Mouse (Mus musculus) urinary bladder, postnatal 36 days (tissue): ENCODE measurements around the gene Bicra.

Experiments used
- DNase-seq, 2 experiments: peaks; one replicate each; pipeline ENCODE4 v3.0.0; 2022; ENCODE audit warnings: low spot score in 2 of 2, mixed read lengths in 1 of 2

Gene Bicra

GRCm38 (mm10) chr7:16048164-16048564 lies 443 bp upstream of the Bicra start:
- peak; percentile 96 to 97 for DNase-seq

GRCm38 (mm10) chr7:16046481-16047337 lies 1.0 kb downstream of the Bicra start:
- peak; percentile 41 to 73 for DNase-seq

GRCm38 (mm10) chr7:16046101-16046480 lies 1.6 kb downstream of the Bicra start:
- DNase-seq = peak; percentile 35 to 60

GRCm38 (mm10) chr7:16045538-16045937 lies 2.2 kb downstream of the Bicra start:
- no peak for DNase-seq

- DNase-seq = no peak
These were observed 3.2 kb downstream of the Bicra start for GRCm38 (mm10) chr7:16044531-16044930.

GRCm38 (mm10) chr7:16043861-16044435 lies 3.8 kb downstream of the Bicra start:
- no peak for DNase-seq

GRCm38 (mm10) chr7:16042850-16043775 lies 4.6 kb downstream of the Bicra start:
- no peak for DNase-seq

GRCm38 (mm10) chr7:16041208-16041607 lies 6.5 kb downstream of the Bicra start:
- no peak for DNase-seq

GRCm38 (mm10) chr7:16039363-16039762 lies 8.4 kb downstream of the Bicra start:
- DNase-seq = no peak

GRCm38 (mm10) chr7:16036972-16037371 lies 10.7 kb downstream of the Bicra start:
- no peak for DNase-seq

GRCm38 (mm10) chr7:16033580-16034461 lies 13.9 kb downstream of the Bicra start:
- no peak for DNase-seq

- DNase-seq = no peak
These were observed 14.7 kb downstream of the Bicra start for GRCm38 (mm10) chr7:16033059-16033458.

GRCm38 (mm10) chr7:16031072-16031471 lies 16.6 kb downstream of the Bicra start:
- DNase-seq = no peak

GRCm38 (mm10) chr7:16028102-16028927 lies 19.4 kb downstream of the Bicra start:
- peak in 1 of 2 experiments; percentile 53 for DNase-seq

- no peak for DNase-seq
These were observed 23.0 kb downstream of the Bicra start for GRCm38 (mm10) chr7:16024603-16025222.

- no peak for DNase-seq
These were observed 28.2 kb downstream of the Bicra start for GRCm38 (mm10) chr7:16019256-16020094.

GRCm38 (mm10) chr7:16018016-16018810 lies 29.5 kb downstream of the Bicra start:
- peak in 1 of 2 experiments; percentile 36 for DNase-seq

- DNase-seq = no peak
These were observed 32.3 kb downstream of the Bicra start for GRCm38 (mm10) chr7:16015384-16015783.
